Mouse (Mus musculus): ENCODE results near the gene Pip5k1b.

DNA sequence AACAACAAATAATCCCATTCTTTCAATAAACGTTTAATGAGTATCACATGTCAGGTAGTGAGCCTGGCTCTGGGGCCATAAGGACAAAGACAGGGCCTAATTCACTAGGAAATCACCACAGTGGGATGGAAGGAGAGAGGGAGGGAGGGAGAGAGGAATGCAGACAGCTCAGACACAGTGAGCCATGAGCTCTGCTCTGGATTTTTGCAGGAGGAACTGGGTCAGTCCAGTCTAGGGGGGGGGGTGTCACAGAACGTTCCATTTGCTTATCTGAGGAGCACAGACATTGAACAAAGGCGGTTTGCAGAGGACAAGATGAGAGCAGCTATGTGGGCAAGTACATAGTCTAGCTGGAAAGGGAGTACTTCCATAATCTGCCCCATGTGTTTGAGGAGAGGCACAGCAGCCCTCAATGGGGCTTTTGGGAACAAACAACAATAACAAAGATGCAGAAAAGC is 103.2 kb downstream of the Pip5k1b start:
- TF ChIP-seq TCF12 (IDR thresholded peaks at IDR 0.05; ENCODE audit: insufficient read depth, poor library complexity, severe bottlenecking), result no peak
- TF ChIP-seq MYOG (IDR thresholded peaks at IDR 0.05; ENCODE audit: control insufficient read depth in 1 of 3, insufficient read depth in 1 of 3, insufficient read length in 2 of 3, low read depth in 2 of 3), result no peak

All from myocyte (in vitro differentiated cells).